Mouse (Mus musculus): ENCODE results near the gene Gm10428. TPM values are rescaled to one million over a fixed set of nuclear protein-coding genes. Genes with fewer than 3 reads are reported as not detected.

The Gm10428 gene
- polyA plus RNA-seq, 1 experiment from 2014 or later: not detected

DNA sequence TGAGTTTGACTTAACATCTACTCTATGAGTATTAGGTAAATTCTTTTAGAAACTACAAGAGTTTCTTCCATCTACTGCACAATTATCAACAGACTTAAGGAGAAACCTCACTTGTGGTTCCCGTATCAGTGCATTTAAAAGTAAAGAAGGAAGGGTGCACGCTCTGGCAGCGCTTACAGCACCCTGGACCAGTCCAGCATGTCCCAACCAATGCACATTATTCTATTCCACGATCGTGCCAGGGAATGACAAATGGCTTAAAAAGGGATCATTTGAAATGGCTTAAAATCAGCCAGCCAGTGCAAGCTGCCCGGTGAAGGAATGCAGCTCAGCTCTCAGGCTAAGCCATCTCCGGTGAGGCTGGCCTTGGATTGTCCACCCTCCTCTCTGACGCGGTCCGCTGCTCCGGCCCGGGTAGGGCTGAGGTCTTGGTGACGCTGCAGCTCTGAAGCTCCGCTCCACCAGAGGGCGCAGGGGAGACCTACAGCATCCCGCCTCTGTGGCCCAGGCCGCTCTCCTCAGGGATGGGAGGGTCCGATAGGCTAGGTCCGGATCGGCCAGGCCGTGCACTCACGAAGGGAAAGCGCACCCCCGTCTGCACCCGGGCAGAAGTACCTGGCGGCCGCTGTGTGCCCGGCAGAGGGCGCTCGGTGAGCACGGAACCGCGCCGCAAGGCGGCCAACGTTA, 3.7 kb downstream of the Gm10428 start:
- 8% methylated on average over 36 of the region's 36 CpGs for WGBS
- ATAC-seq (replicated peaks; ENCODE audit: insufficient number of reproducible peaks, low FRiP score, low TSS enrichment, low read depth): peak; percentile 100
- 0 out of 2 replicates have a peak overlapping the region, but pooled peaks have one; percentile 2 for H3K4me3 ChIP-seq (ENCODE audit: low read depth, low read length)

DNA sequence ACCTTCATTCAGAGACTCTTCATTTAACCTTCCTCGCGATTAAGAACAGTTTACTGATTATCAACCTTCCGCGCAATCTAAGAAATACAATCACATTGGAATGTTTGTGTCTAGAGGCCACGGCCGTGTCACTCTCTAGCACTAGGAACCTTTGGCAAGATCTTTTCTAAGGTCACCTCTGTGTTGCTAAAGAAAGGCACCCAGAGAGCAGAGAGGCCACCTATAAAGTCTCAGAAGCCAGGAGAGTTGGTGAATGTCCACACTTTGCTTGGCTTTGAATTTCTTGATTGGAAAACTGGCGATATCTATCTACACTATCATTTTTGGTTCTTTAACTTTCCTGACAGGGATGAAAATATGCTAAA, 4.2 kb downstream of the Gm10428 start:
- Histone ChIP-seq H3K27me3 (ENCODE audit: control insufficient read depth, insufficient read depth, low read length) (no peaks in the 10 kb centered on the region), H3K27ac (replicated peaks; ENCODE audit: low read depth, low read length) (no peak overlapping the region), H3K9me3 (replicated peaks; ENCODE audit: control insufficient read depth, low read length) (no peaks in the 10 kb centered on the region), H3K36me3 (replicated peaks; ENCODE audit: control insufficient read depth, insufficient read depth, low read depth, low read length) (no peaks in the 10 kb centered on the region), H3K4me2 (ENCODE audit: low read depth, low read length) (peak overlapping the region; percentile 13; the same call in 1 of the 2 replicates), H3K4me1 (ENCODE audit: control insufficient read depth, insufficient read depth, low read length) (no peaks in the 10 kb centered on the region), H3K9ac (replicated peaks; ENCODE audit: low read length) (no peak overlapping the region), H3K4me3 (ENCODE audit: low read depth, low read length) (0 out of 2 replicates have a peak overlapping the region, but pooled peaks have one; percentile 5)
- DNase-seq (ENCODE audit: low spot score) (no peak), ATAC-seq (replicated peaks; ENCODE audit: insufficient number of reproducible peaks, low FRiP score, low TSS enrichment, low read depth) (peak; percentile 16; the same call in 1 of the 2 replicates)
- WGBS: 11% methylated on average over 7 of the region's 7 CpGs

More for the DNA sequence above, 3.7 kb downstream of the Gm10428 start:
- Histone ChIP-seq H3K27me3 (ENCODE audit: control insufficient read depth, insufficient read depth, low read length) (no peaks in the 10 kb centered on the region), H3K9me3 (replicated peaks; ENCODE audit: control insufficient read depth, low read length) (no peaks in the 10 kb centered on the region), H3K36me3 (replicated peaks; ENCODE audit: control insufficient read depth, insufficient read depth, low read depth, low read length) (no peaks in the 10 kb centered on the region), H3K4me2 (ENCODE audit: low read depth, low read length) (peak overlapping the region; percentile 13; the same call in 1 of the 2 replicates), H3K27ac (replicated peaks; ENCODE audit: low read depth, low read length) (no peak overlapping the region), H3K9ac (replicated peaks; ENCODE audit: low read length) (no peak overlapping the region), H3K4me1 (ENCODE audit: control insufficient read depth, insufficient read depth, low read length) (no peaks in the 10 kb centered on the region)
- peak; percentile 97 for DNase-seq (ENCODE audit: low spot score)

DNA sequence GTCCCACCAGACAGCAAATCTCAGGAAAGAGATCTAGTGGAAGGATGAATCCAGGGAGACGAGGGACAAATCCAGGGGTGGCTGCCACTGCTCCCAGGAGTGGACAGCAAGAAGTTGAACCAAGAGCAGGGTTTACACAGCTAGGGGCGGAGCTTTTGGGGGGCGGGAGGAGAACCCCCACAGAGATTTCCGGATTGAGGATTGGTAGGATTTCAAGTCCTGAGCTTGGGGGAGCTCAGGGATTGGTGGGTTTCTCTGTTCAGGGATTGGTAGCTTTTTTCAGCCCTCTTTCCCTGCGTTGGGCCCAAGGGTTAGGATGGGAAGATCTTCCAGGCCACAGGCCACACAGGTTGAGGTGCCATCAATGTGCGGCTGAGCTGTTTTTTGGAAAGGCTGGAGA, 5.0 kb downstream of the Gm10428 start:
- no peak for ATAC-seq (replicated peaks; ENCODE audit: insufficient number of reproducible peaks, low FRiP score, low TSS enrichment, low read depth)
- no peaks in the 10 kb centered on the region for H3K36me3 ChIP-seq (replicated peaks; ENCODE audit: control insufficient read depth, insufficient read depth, low read depth, low read length)
- H3K4me3 ChIP-seq (ENCODE audit: low read depth, low read length): no peak overlapping the region
- no peak overlapping the region for H3K27ac ChIP-seq (replicated peaks; ENCODE audit: low read depth, low read length)
- H3K9me3 ChIP-seq (replicated peaks; ENCODE audit: control insufficient read depth, low read length): no peaks in the 10 kb centered on the region
- H3K9ac ChIP-seq (replicated peaks; ENCODE audit: low read length): no peak overlapping the region
- no peaks in the 10 kb centered on the region for H3K27me3 ChIP-seq (ENCODE audit: control insufficient read depth, insufficient read depth, low read length)
- DNase-seq (ENCODE audit: low spot score): no peak
- H3K4me2 ChIP-seq (ENCODE audit: low read depth, low read length): no peak overlapping the region
- no peaks in the 10 kb centered on the region for H3K4me1 ChIP-seq (ENCODE audit: control insufficient read depth, insufficient read depth, low read length)
- 80% methylated on average over 6 of the region's 6 CpGs for WGBS

DNA sequence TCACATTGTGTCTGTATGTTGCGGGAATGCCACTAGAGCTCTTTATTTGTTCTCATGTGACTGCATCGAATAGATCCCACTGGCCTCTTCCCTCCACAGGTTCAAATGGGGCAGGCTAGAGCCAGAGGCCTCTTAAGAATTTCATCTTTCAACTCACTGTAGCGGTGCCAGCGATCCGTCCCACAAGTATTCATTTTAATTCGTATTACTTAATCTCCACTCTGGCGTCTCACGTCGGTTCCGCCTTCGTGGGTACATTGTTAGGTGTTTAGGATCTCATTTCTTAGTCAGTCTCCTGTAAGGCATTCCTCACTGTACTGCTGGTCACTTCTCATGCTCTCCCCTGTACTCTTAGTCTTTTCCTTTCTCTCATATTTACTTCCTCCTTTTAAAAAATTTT, 5.6 kb downstream of the Gm10428 start:
- no peaks in the 10 kb centered on the region for H3K4me1 ChIP-seq (ENCODE audit: control insufficient read depth, insufficient read depth, low read length)
- no peak overlapping the region for H3K4me2 ChIP-seq (ENCODE audit: low read depth, low read length)
- no peaks in the 10 kb centered on the region for H3K27me3 ChIP-seq (ENCODE audit: control insufficient read depth, insufficient read depth, low read length)
- no peak overlapping the region for H3K4me3 ChIP-seq (ENCODE audit: low read depth, low read length)
- DNase-seq (ENCODE audit: low spot score): no peak
- no peak for ATAC-seq (replicated peaks; ENCODE audit: insufficient number of reproducible peaks, low FRiP score, low TSS enrichment, low read depth)
- H3K9me3 ChIP-seq (replicated peaks; ENCODE audit: control insufficient read depth, low read length): no peaks in the 10 kb centered on the region
- no peaks in the 10 kb centered on the region for H3K36me3 ChIP-seq (replicated peaks; ENCODE audit: control insufficient read depth, insufficient read depth, low read depth, low read length)
- WGBS: 90% methylated on average over 11 of the region's 11 CpGs
- H3K9ac ChIP-seq (replicated peaks; ENCODE audit: low read length): no peak overlapping the region
- no peak overlapping the region for H3K27ac ChIP-seq (replicated peaks; ENCODE audit: low read depth, low read length)

DNA sequence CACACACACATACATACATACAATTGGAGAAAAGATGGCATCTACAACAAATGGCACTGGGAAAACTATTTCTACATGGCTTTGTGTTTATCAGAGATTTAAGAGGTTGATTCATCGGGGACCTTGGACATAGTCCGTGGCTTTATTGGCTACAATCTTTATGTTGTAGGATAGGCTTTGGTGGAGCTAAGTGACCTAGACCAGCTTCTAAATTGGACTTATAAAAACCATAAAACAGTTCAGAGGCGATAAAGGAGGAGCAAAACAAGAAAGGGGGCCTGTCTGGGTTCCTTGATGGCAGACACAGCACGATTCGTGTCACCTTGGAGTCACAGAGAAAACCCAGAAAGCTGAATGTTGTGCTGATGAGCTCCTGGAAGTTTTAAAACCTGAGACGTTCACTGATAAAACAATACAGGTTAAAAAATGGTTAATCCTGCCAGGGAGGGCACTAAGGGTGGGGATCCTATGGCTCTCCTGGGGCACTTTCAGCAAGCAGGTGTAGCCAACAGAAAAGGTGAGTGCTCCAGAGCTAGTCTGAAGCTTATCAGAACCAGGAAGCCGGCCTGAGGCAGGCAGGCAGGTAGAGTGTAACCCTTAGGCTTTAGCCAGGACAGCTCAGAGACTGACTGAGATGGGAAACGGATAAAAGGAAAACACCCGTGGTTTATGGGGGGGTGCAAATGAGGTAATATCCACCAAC, 8.0 kb downstream of the Gm10428 start:
- Histone ChIP-seq H3K4me1 (ENCODE audit: control insufficient read depth, insufficient read depth, low read length) (no peaks in the 10 kb centered on the region), H3K4me2 (ENCODE audit: low read depth, low read length) (no peak overlapping the region), H3K9ac (replicated peaks; ENCODE audit: low read length) (no peak overlapping the region), H3K27me3 (ENCODE audit: control insufficient read depth, insufficient read depth, low read length) (no peaks in the 10 kb centered on the region), H3K36me3 (replicated peaks; ENCODE audit: control insufficient read depth, insufficient read depth, low read depth, low read length) (no peaks in the 10 kb centered on the region), H3K9me3 (replicated peaks; ENCODE audit: control insufficient read depth, low read length) (no peaks in the 10 kb centered on the region), H3K27ac (replicated peaks; ENCODE audit: low read depth, low read length) (no peak overlapping the region), H3K4me3 (ENCODE audit: low read depth, low read length) (no peak overlapping the region)
- ATAC-seq (replicated peaks; ENCODE audit: insufficient number of reproducible peaks, low FRiP score, low TSS enrichment, low read depth) (no peak), DNase-seq (ENCODE audit: low spot score) (no peak)
- 71% methylated on average over 9 of the region's 9 CpGs for WGBS

DNA sequence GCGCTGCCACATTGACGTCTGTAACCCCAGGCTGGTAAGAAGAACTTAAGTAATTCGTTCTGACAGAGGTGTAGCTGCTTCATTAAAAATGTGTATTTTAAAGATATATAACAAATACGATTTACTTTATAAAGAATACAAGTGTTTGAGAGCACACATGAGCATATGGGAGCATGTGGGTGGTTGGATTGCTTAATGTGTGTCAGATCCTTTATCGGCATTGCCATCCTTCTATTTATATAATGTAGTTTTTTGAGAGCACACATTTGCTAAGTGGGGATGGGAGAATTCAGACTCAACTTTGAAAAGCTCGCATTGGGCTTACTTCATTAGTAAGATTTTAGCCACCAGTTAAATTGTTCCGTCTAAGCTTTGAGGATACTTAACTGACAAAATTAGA, 23.6 kb downstream of the Gm10428 start:
- H3K27ac ChIP-seq (replicated peaks; ENCODE audit: low read depth, low read length): no peak overlapping the region
- H3K9ac ChIP-seq (replicated peaks; ENCODE audit: low read length): no peak overlapping the region
- no peak for ATAC-seq (replicated peaks; ENCODE audit: insufficient number of reproducible peaks, low FRiP score, low TSS enrichment, low read depth)
- H3K36me3 ChIP-seq (replicated peaks; ENCODE audit: control insufficient read depth, insufficient read depth, low read depth, low read length): peaks cover 33% of the 10 kb centered on the region
- WGBS: 96% methylated on average over 7 of the region's 7 CpGs
- H3K4me2 ChIP-seq (ENCODE audit: low read depth, low read length): no peak overlapping the region
- no peaks in the 10 kb centered on the region for H3K4me1 ChIP-seq (ENCODE audit: control insufficient read depth, insufficient read depth, low read length)
- H3K27me3 ChIP-seq (ENCODE audit: control insufficient read depth, insufficient read depth, low read length): no peaks in the 10 kb centered on the region
- DNase-seq (ENCODE audit: low spot score): no peak
- no peak overlapping the region for H3K4me3 ChIP-seq (ENCODE audit: low read depth, low read length)
- peaks cover 16% of the 10 kb centered on the region for H3K9me3 ChIP-seq (replicated peaks; ENCODE audit: control insufficient read depth, low read length)

DNA sequence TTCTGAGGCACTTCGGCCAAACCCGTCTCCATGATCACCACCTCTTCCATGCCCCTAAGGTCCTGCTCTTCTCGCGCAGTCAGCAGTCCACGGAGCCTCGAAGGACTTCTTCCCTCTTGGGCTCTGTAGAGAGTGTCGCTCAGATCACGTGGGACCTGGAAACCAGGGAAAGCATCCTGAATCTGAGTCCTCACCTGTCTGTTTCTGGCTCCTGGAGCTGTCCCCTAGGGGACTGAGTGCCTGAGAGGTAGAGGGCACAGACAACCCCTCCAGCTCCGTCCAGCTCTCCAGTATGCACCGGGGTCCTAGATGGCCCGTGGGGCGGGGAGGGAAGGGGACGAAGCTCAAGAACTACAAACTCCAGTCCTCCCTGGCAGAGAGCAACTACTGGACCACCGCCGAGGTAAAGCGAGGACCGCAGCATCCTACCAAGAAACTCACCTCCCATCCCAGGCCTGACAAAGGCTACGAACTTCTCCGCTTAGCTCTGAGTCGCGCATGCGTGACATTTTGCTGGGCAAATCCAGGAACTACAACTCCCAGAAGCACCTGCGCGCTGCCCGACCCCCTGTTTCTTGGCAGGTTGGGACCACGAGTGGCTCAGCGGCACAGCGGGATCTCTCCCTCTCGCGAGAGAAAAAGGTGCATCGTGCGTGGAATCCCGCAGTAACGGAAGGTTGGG, 36.2 kb downstream of the Gm10428 start, which contains the start of gene Zfp286:
Zfp286 (minus strand) TSS at position 528 of the 682 bp plus-strand sequence.
- Histone ChIP-seq H3K4me1 (ENCODE audit: control insufficient read depth, insufficient read depth, low read length) (no peaks in the 10 kb centered on the region), H3K4me3 (ENCODE audit: low read depth, low read length) (peak within 1 kb of the TSS; percentile 59), H3K4me2 (ENCODE audit: low read depth, low read length) (peak within 1 kb of the TSS; percentile 68), H3K9me3 (replicated peaks; ENCODE audit: control insufficient read depth, low read length) (no peaks in the 10 kb centered on the region), H3K27ac (replicated peaks; ENCODE audit: low read depth, low read length) (peak within 1 kb of the TSS; percentile 52; the same call in 1 of the 2 replicates), H3K9ac (replicated peaks; ENCODE audit: low read length) (peak within 1 kb of the TSS; percentile 86), H3K27me3 (ENCODE audit: control insufficient read depth, insufficient read depth, low read length) (no peaks in the 10 kb centered on the region), H3K36me3 (replicated peaks; ENCODE audit: control insufficient read depth, insufficient read depth, low read depth, low read length) (peaks cover 5% of the 10 kb centered on the region)
- WGBS: 4% methylated on average over 34 of the region's 34 CpGs
- peak; percentile 98 for DNase-seq (ENCODE audit: low spot score)
- peak; percentile 93 for ATAC-seq (replicated peaks; ENCODE audit: insufficient number of reproducible peaks, low FRiP score, low TSS enrichment, low read depth)

DNA sequence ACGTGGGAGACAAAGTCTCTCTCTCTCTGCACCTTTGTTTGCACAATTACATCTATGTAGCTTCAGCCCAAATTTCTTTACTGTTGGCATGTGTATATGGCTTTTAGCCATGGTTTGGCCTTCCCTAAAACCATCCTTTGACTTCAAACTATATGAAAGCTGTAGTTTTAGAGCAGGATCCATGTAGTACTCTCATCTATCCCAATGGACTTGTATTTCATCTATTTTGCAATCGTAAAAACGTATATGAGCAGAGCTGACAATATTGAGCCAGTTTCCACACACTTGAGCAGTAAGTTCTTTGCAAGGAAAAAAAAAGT, 36.7 kb downstream of the Gm10428 start:
- Histone ChIP-seq H3K9me3 (replicated peaks; ENCODE audit: control insufficient read depth, low read length) (no peaks in the 10 kb centered on the region), H3K27me3 (ENCODE audit: control insufficient read depth, insufficient read depth, low read length) (no peaks in the 10 kb centered on the region), H3K27ac (replicated peaks; ENCODE audit: low read depth, low read length) (no peak overlapping the region), H3K4me2 (ENCODE audit: low read depth, low read length) (peak overlapping the region; percentile 68), H3K36me3 (replicated peaks; ENCODE audit: control insufficient read depth, insufficient read depth, low read depth, low read length) (peaks cover 2% of the 10 kb centered on the region; the same call in 1 of the 2 replicates), H3K4me3 (ENCODE audit: low read depth, low read length) (peak overlapping the region; percentile 59), H3K9ac (replicated peaks; ENCODE audit: low read length) (peak overlapping the region; percentile 43; the same call in 1 of the 2 replicates), H3K4me1 (ENCODE audit: control insufficient read depth, insufficient read depth, low read length) (no peaks in the 10 kb centered on the region)
- 58% methylated on average over 3 of the region's 3 CpGs for WGBS
- no peak for DNase-seq (ENCODE audit: low spot score)
- ATAC-seq (replicated peaks; ENCODE audit: insufficient number of reproducible peaks, low FRiP score, low TSS enrichment, low read depth): no peak

Data from embryonic facial prominence, embryonic 11.5 days (tissue).